Comparison of ENCODE assay signal across 16 mouse cellular contexts in genomic region chr16:21102033-21102432, GRCm38 (mm10). TPM values are rescaled to one million over a fixed set of nuclear protein-coding genes. Genes with fewer than 3 reads are reported as not detected.
"Had no signal": no experiment of that assay in that cellular context is flagged by ENCODE, and none has a peak within 500 bp of the region (broad histone marks: within the 10 kb centered on the region; RNA-seq: fewer than 3 reads in every experiment).

No protein-coding gene starts in this region.

RNA-seq across cellular contexts. Expression of gene Teddm3, which starts 51.8 kb away (rescaled TPM):
- polyA plus RNA-seq: heart, embryonic 10.5 days; heart, embryonic 11.5 days; heart, embryonic 12.5 days; heart, embryonic 13.5 days; heart, embryonic 14.5 days; heart, embryonic 15.5 days; heart, embryonic 16.5 days; heart, postnatal 0 days; hindbrain, embryonic 10.5 days; hindbrain, embryonic 11.5 days; hindbrain, embryonic 12.5 days; intestine, embryonic 14.5 days; kidney, adult 2 months; kidney, embryonic 14.5 days; kidney, embryonic 15.5 days; kidney, postnatal 0 days had no signal
